Mouse (Mus musculus) stomach, postnatal 0 days (tissue): Measurements from ENCODE around the gene Pdk4. TPM values are rescaled to one million over a fixed set of nuclear protein-coding genes. Genes with fewer than 3 reads are reported as not detected.

Experiments
- ATAC-seq: fragments of 200-750 bp; cut with Nextera tagmentation; 2 replicates; pipeline ENCODE4 v1.8.0; 2017; ENCODE audit not compliant: low FRiP score, low TSS enrichment
- DNase-seq: peaks from one replicate; pipeline ENCODE4 v3.0.0-alpha.2; 2016; ENCODE audit warnings: low spot score
- H3K27ac ChIP-seq: fragments of 300-500 bp; sonication (generic); replicated peaks from 2 replicates; pipeline ENCODE4 v1.5.1; 2014; ENCODE audit warnings: mild to moderate bottlenecking, control low read depth
- H3K27me3 ChIP-seq: fragments of 300-500 bp; sonication (generic); 2 replicates; pipeline ENCODE4 v1.6.1; 2014; ENCODE audit warnings: low read length; ENCODE audit not compliant: control insufficient read depth, insufficient read depth
- H3K36me3 ChIP-seq: fragments of 300-500 bp; sonication (generic); 2 replicates; pipeline ENCODE4 v1.6.1; 2014; ENCODE audit warnings: low read length, mixed read lengths; ENCODE audit not compliant: control insufficient read depth, insufficient read depth
- H3K4me1 ChIP-seq: fragments of 300-500 bp; sonication (generic); replicated peaks from 2 replicates; pipeline ENCODE4 v1.6.1; 2014; ENCODE audit warnings: antibody characterized with exemption; ENCODE audit not compliant: control insufficient read depth, insufficient read depth
- H3K4me2 ChIP-seq: fragments of 300-500 bp; sonication (generic); replicated peaks from 2 replicates; pipeline ENCODE4 v1.6.1; 2014; ENCODE audit warnings: low read depth, mild to moderate bottlenecking, control low read depth, moderate library complexity
- H3K4me3 ChIP-seq: fragments of 300-500 bp; sonication (generic); 2 replicates; pipeline ENCODE4 v1.5.1; 2014; ENCODE audit warnings: low read depth, low read length, control low read depth
- H3K9ac ChIP-seq: fragments of 300-500 bp; sonication (generic); 2 replicates; pipeline ENCODE4 v1.6.1; 2014; ENCODE audit warnings: mild to moderate bottlenecking, low read length, control low read depth, mixed read lengths
- H3K9me3 ChIP-seq: fragments of 300-500 bp; sonication (generic); 2 replicates; pipeline ENCODE4 v1.6.1; 2016; ENCODE audit warnings: low read length; ENCODE audit not compliant: control insufficient read depth
- CTCF ChIP-seq: IDR thresholded peaks from 2 replicates; pipeline ENCODE4 v1.5.1; 2016; ENCODE audit warnings: antibody characterized with exemption, low read depth, mild to moderate bottlenecking, moderate library complexity
- EP300 ChIP-seq: optimal IDR thresholded peaks from 2 replicates; pipeline ENCODE3; 2016; ENCODE audit warnings: antibody characterized with exemption
- WGBS: fragments of 180-500 bp; shearing (Covaris S2); extraction: QIAGEN DNeasy Blood & Tissue Kit; methylation state at CpG from one replicate; pipeline ENCODE4 v1.1.7; 2014; 5-methylcytosine and 5-hydroxymethylcytosine counted together
- polyA plus RNA-seq: library from polyadenylated mRNA; unstranded; fragments of >200 nt; fragmentation: Nextera tagmentation; extraction: Ambion mirVana; gene quantifications from 2 replicates; pipeline ENCODE4 v1.2.1, GENCODE M21; 2015

The Pdk4 gene
- polyA plus RNA-seq: 14.6 and 18.9 TPM in 2 replicates

DNA sequence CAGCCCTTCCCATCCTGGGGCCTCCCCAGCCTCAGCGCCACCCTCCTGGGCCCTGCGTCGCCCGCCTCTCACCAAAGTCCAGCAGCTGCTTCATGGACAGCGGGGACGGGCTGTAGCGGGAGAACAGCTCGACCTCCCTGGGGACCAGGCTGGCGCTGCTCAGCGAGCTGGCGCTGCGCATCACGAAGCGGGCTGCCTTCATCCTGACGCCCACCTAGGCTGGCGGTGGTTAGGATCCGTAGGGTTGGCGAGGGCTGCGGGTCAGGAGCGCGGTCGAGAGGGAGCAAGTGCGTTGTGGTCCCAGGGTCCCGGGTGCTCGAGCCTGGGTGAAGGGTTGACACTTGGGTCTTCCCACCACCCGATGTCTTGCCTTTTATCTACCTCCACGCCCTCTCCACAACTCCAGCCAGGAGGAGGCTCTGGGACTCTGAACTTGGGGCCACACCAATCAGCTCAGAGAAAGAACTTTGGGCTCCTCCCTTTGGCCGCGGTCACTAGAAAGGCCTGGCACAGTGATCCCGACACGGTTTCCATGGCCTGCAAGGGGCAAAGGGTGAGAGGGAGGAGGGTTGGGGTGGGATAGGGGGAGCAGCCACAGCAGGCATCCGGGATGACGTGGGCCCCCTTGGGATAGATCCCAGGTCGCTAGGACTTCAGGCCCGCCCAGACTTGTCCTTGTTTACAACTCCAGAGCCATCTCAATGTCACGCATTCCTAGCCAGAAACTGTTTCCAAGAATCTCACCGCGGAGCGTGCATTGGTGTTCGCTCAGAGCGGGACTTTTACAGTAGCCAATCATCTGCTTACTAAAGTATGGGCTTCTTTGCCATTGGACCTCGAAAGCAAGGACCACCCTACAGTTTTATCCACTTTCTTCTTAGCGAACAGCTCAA is at the start of gene Pdk4:
Gene Pdk4 (minus strand): TSS at position 349 of the 893 bp plus-strand sequence.
- under 1% methylated on average over 43 of the region's 43 CpGs for WGBS

DNA sequence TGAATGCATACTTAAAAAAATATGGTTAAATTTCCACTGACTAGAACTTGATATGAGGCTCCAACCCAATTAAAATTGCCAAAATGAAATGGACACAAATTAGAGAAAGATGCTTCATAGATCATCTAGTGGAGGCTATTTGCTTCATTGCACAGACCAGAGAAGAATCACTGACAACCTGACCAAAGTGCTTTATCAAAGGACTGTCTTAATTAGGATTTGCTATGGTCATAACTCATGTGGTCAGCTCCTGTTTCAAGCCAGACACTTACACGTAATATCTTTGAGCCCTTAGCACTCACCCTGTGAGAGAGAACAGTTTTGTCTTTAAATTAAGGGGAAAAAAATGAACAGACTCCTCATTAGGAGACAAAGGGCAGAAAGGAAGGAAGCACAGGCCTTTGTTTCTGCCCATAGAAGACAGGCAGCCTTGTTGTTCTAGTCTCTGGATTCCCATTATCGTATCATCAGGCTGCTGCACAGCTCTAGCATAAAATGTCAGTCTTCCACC is 41.8 kb upstream of the Pdk4 start:
- WGBS: 77% methylated on average over 2 of the region's 2 CpGs
- Histone ChIP-seq H3K27me3 (no peaks in the 10 kb centered on the region), H3K4me1 (no peaks in the 10 kb centered on the region), H3K36me3 (no peaks in the 10 kb centered on the region), H3K4me2 (no peak overlapping the region), H3K9me3 (no peaks in the 10 kb centered on the region; the same call in 1 of the 2 replicates), H3K4me3 (no peak overlapping the region), H3K27ac (no peak overlapping the region), H3K9ac (no peak overlapping the region)
- DNase-seq (no peak), ATAC-seq (no peak)
- TF ChIP-seq CTCF (no peak), EP300 (no peak)

More for the DNA sequence above, at the start of gene Pdk4:
- H3K4me3 ChIP-seq: peak within 1 kb of the TSS; percentile 63
- TF ChIP-seq CTCF (peak; percentile 13), EP300 (peak; percentile 77)
- peak within 1 kb of the TSS; percentile 90 for H3K27ac ChIP-seq
- peak; percentile 90 for DNase-seq
- H3K4me2 ChIP-seq: peak within 1 kb of the TSS; percentile 71
- H3K27me3 ChIP-seq: no peaks in the 10 kb centered on the region
- no peaks in the 10 kb centered on the region for H3K9me3 ChIP-seq
- no peaks in the 10 kb centered on the region for H3K4me1 ChIP-seq
- H3K9ac ChIP-seq: peak within 1 kb of the TSS; percentile 75
- ATAC-seq: peak; percentile 97
- H3K36me3 ChIP-seq: 0 out of 2 replicates have a peak, but pooled peaks cover 3% of the 10 kb centered on the region

DNA sequence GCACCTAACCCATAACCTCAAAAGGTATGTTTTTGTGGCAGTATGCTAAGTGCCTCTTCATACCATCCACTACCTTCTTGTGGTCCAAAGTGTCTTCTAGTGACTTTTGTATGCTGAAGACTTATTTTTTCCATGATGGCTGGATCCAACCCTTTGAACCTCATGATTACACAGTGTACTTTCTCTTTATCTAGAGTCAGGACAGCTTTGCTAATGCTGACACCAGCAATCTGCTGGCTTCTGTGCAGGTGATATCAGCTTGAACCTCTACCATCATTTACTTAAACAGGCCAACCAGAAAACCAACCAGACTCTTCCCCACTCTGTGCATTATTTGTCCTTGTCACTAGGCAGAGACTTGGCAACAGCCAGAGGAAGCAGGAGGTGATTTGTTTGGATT is 39.6 kb upstream of the Pdk4 start:
- Histone ChIP-seq H3K4me3 (no peak overlapping the region), H3K9me3 (no peaks in the 10 kb centered on the region), H3K9ac (no peak overlapping the region), H3K27me3 (no peaks in the 10 kb centered on the region), H3K4me1 (no peaks in the 10 kb centered on the region), H3K27ac (no peak overlapping the region), H3K36me3 (no peaks in the 10 kb centered on the region), H3K4me2 (no peak overlapping the region)
- TF ChIP-seq CTCF (no peak), EP300 (no peak)
- ATAC-seq (0 out of 2 replicates have a peak, but pooled peaks have one; percentile 18), DNase-seq (no peak)

DNA sequence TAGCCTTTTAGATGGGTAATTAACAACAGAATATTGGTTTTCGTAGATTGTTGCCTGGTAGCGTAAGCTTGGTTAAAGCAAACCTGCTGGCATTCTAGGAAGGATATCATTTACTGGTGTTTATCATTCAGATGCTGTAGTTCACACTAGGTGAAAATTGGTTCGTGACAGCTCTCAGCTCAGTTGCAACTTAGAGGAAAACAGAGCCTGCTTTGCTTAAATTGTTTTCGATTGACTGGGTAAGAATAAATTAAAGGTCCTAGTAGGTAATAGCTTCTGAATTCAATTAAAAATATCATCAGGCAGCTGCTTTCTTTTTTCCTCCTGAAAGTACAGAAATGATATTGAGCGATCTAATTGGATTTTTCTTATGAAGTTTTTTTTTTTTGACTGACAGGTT is 21.0 kb upstream of the Pdk4 start:
- H3K27ac ChIP-seq: no peak overlapping the region
- no peak overlapping the region for H3K4me3 ChIP-seq
- no peak overlapping the region for H3K4me2 ChIP-seq
- no peaks in the 10 kb centered on the region for H3K27me3 ChIP-seq
- no peaks in the 10 kb centered on the region for H3K36me3 ChIP-seq
- no peaks in the 10 kb centered on the region for H3K9me3 ChIP-seq
- no peak for DNase-seq
- TF ChIP-seq CTCF (no peak), EP300 (no peak)
- ATAC-seq: no peak
- WGBS: 77% methylated on average over 5 of the region's 5 CpGs
- H3K4me1 ChIP-seq: no peaks in the 10 kb centered on the region
- no peak overlapping the region for H3K9ac ChIP-seq

DNA sequence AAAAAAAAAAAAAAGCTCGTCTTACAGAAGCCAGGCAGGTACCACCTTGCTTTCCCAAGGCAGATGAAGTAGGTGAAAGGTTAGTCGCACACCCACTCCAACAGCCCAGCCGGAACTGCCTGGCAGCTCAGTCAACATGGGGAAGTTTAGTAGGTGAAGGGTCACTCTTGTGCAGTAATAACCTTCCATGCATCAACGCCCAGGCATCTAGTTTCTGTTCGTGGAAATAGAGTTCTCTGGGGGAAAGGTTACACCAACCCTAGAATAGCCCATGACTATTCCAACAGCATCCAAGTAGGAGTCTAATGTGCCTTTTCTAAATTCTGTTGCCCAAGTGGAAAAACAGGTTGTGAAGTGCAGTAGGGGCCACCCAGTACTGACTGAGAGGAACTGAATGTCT is 13.6 kb upstream of the Pdk4 start:
- Histone ChIP-seq H3K27ac (peak overlapping the region; percentile 92), H3K9me3 (no peaks in the 10 kb centered on the region), H3K4me2 (no peak overlapping the region), H3K36me3 (no peaks in the 10 kb centered on the region), H3K4me1 (peaks cover 3% of the 10 kb centered on the region; the same call in 1 of the 2 replicates), H3K4me3 (no peak overlapping the region), H3K27me3 (no peaks in the 10 kb centered on the region), H3K9ac (no peak overlapping the region)
- DNase-seq (peak; percentile 84), ATAC-seq (peak; percentile 98)
- no peak for TF ChIP-seq CTCF
- peak; percentile 96 for TF ChIP-seq EP300
- WGBS: 14% methylated on average over 5 of the region's 5 CpGs

DNA sequence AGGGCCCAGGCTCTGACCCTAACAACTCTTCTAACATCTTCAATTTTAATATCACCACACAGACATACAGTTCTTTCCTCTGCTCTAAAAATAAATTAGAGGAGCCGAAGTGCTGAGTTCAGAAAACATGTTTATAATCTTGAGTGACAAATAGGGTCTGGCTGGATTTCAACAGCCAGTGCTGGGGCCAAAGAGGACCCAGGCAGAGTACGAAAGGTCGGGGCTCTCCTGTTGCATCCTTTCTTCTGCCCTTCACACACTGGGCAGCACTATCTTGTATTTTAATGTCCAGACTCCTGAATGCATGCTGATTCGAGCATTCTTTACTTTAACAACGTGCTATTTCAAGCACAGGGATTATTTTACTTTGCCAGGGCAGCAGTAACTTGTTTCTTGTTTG is 13.2 kb upstream of the Pdk4 start:
- peak overlapping the region; percentile 92 for H3K27ac ChIP-seq
- no peak overlapping the region for H3K4me3 ChIP-seq
- H3K4me2 ChIP-seq: 0 out of 2 replicates have a peak overlapping the region, but pooled peaks have one; percentile 11
- TF ChIP-seq CTCF (no peak), EP300 (no peak)
- 6% methylated on average over 5 of the region's 5 CpGs for WGBS
- DNase-seq (no peak), ATAC-seq (no peak; the same call in 1 of the 2 replicates)
- no peaks in the 10 kb centered on the region for H3K36me3 ChIP-seq
- H3K9me3 ChIP-seq: no peaks in the 10 kb centered on the region
- H3K9ac ChIP-seq: 0 out of 2 replicates have a peak overlapping the region, but pooled peaks have one; percentile 14
- peaks cover 3% of the 10 kb centered on the region; the same call in 1 of the 2 replicates for H3K4me1 ChIP-seq
- H3K27me3 ChIP-seq: no peaks in the 10 kb centered on the region
